Mouse (Mus musculus) olfactory bulb, adult 2 months (tissue): ENCODE measurements around the gene Mnd1.

Source experiments
- CTCF ChIP-seq: fragments of 200-500 bp; IDR thresholded peaks from 2 replicates; pipeline ENCODE4 v1.5.1; 2012; ENCODE audit warnings: low read depth, mild to moderate bottlenecking, low read length, moderate library complexity; ENCODE audit not compliant: insufficient read depth
- POLR2A ChIP-seq: fragments of 200-500 bp; IDR thresholded peaks from 2 replicates; pipeline ENCODE4 v1.6.1; 2012; ENCODE audit warnings: mild to moderate bottlenecking, low read depth, low read length, moderate library complexity; ENCODE audit not compliant: insufficient read depth

GRCm38 (mm10) chr3:84175337-84176315 lies 20.0 kb upstream of the Mnd1 start:
- TF ChIP-seq CTCF (no peak), POLR2A (no peak)
